ENCODE assay signal across 7 mouse cellular contexts in the genomic region with DNA sequence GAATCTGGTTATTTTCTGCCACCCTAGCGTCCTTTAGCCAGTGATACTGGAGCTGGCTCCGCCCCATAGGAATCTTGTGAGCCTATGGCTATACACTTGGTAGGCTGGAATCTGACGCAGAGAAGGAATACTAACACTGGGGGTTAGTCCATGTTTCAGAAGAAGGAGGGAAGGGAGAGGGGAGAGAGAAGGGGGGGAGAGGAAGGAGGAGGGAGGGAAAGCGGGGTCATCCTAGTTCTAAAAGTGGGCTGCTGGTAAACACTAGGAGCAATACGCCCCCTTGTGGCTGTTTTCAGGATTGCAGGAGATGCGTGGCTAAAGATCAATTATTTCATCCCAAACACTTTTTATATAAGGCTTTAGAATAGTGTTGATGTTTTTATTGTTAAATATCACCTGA. TPM values are rescaled to one million over a fixed set of nuclear protein-coding genes. Genes with fewer than 3 reads are reported as not detected.
DNase-seq lines count a peak whose midpoint lies in the region; ATAC-seq and TF ChIP-seq lines count a peak whose summit lies in the region.

No protein-coding gene starts in this region.

- no peaks in the 10 kb centered on the region for H3K36me3 ChIP-seq in ES-Bruce4 (ENCODE audit: control insufficient read depth, insufficient read depth, low read length, poor library complexity, severe bottlenecking)
- no peaks in the 10 kb centered on the region for H3K36me3 ChIP-seq in heart, embryonic 13.5 days

- peak; percentile 62 for TF ChIP-seq CTCF in ES-Bruce4 (IDR thresholded peaks at IDR 0.05; ENCODE audit: low read depth, low read length)

- no peaks in the 10 kb centered on the region for H3K27me3 ChIP-seq in ES-Bruce4 (ENCODE audit: control insufficient read depth, insufficient read depth, low read length, poor library complexity, severe bottlenecking)
- H3K27me3 ChIP-seq in heart, embryonic 13.5 days (replicated peaks) = 0 out of 2 replicates have a peak, but pooled peaks cover 5% of the 10 kb centered on the region

- 16% methylated on average over 6 of the region's 6 CpGs for WGBS in heart, embryonic 13.5 days

- no peak overlapping the region for H3K9ac ChIP-seq in ES-Bruce4 (ENCODE audit: low read depth, poor library complexity, severe bottlenecking)
- no peak overlapping the region for H3K9ac ChIP-seq in heart, embryonic 13.5 days

- no peak overlapping the region for H3K4me3 ChIP-seq in ES-Bruce4 (ENCODE audit: low read depth, low read length)
- no peak overlapping the region for H3K4me3 ChIP-seq in heart, embryonic 13.5 days

- H3K27ac ChIP-seq in ES-Bruce4 (ENCODE audit: insufficient read depth, low read length) = no peak overlapping the region
- H3K27ac ChIP-seq in heart, embryonic 13.5 days (replicated peaks) = no peak overlapping the region

- H3K9me3 ChIP-seq in ES-Bruce4 (replicated peaks; ENCODE audit: control insufficient read depth, insufficient read depth, low read length, poor library complexity, severe bottlenecking) = no peaks in the 10 kb centered on the region
- H3K9me3 ChIP-seq in heart, embryonic 13.5 days = no peaks in the 10 kb centered on the region

- no peak for ATAC-seq in heart, embryonic 13.5 days (ENCODE audit: extremely low read depth, insufficient number of reproducible peaks, low FRiP score, low TSS enrichment)

- TF ChIP-seq POLR2A in ES-Bruce4 (IDR thresholded peaks at IDR 0.05; ENCODE audit: insufficient read depth, low read length) = no peak

- TF ChIP-seq EP300 in ES-Bruce4 (IDR thresholded peaks at IDR 0.05; ENCODE audit: insufficient read depth, low read depth, low read length) = no peak

- H3K4me1 ChIP-seq in ES-Bruce4 (ENCODE audit: control insufficient read depth, insufficient read depth, low read length) = no peaks in the 10 kb centered on the region
- peaks cover 11% of the 10 kb centered on the region; the same call in 1 of the 2 replicates for H3K4me1 ChIP-seq in heart, embryonic 13.5 days

- H3K4me2 ChIP-seq in heart, embryonic 13.5 days = peak overlapping the region; percentile 31

- DNase-seq in R1 (ENCODE audit: low read depth, low spot score) = peak; percentile 73
- DNase-seq in embryo, embryonic 11 days = peak; percentile 82
- DNase-seq in layer of hippocampus, adult 9-10 months (ENCODE audit: low spot score) = peak; percentile 67
- peak; percentile 70 for DNase-seq in lung, postnatal 14 days
- DNase-seq in right cerebral cortex, postnatal 14 days = peak; percentile 77

RNA-seq across cellular contexts. Expression of a gene that starts 27.2 kb away (rescaled TPM):
- polyA plus RNA-seq in ES-Bruce4 (2011; ENCODE audit: insufficient read depth, insufficient read length, low read depth, missing spikeins) = 423 and 447 TPM in 2 replicates
- polyA plus RNA-seq in heart, embryonic 13.5 days (2015; fragmentation: Nextera tagmentation; extraction: Ambion mirVana) = 272 and 303 TPM in 2 replicates

RNA-seq across cellular contexts. Expression of a gene that starts 33.6 kb away (rescaled TPM):
- 21.1 and 25.5 TPM in 2 replicates for polyA plus RNA-seq in ES-Bruce4 (2011; ENCODE audit: insufficient read depth, insufficient read length, low read depth, missing spikeins)
- polyA plus RNA-seq in heart, embryonic 13.5 days (2015; fragmentation: Nextera tagmentation; extraction: Ambion mirVana) = 22.9 and 24.7 TPM in 2 replicates

RNA-seq across cellular contexts. Expression of a gene that starts 48.6 kb away (rescaled TPM):
- polyA plus RNA-seq in ES-Bruce4 (2011; ENCODE audit: insufficient read depth, insufficient read length, low read depth, missing spikeins) = 0.25 and 0.32 TPM in 2 replicates
- polyA plus RNA-seq in heart, embryonic 13.5 days (2015; fragmentation: Nextera tagmentation; extraction: Ambion mirVana) = 0.13 and 0.15 TPM in 2 replicates
